Mouse (Mus musculus) small intestine, adult 2 months (tissue): Measurements from ENCODE around the gene Rasgef1a. TPM values are rescaled to one million over a fixed set of nuclear protein-coding genes. Genes with fewer than 3 reads are reported as not detected.

Experiments
- H3K27ac ChIP-seq: fragments of 200-500 bp; 2 replicates; pipeline ENCODE4 v1.5.1; 2012; ENCODE audit warnings: low read depth, low read length, control low read depth, inconsistent platforms; ENCODE audit not compliant: insufficient read depth
- H3K27me3 ChIP-seq: fragments of 200-500 bp; 2 replicates; pipeline ENCODE4 v1.6.1; 2012; ENCODE audit warnings: mild to moderate bottlenecking, moderate library complexity, low read length, inconsistent platforms; ENCODE audit not compliant: control insufficient read depth, insufficient read depth
- H3K36me3 ChIP-seq: fragments of 200-500 bp; 2 replicates; pipeline ENCODE4 v1.6.1; 2012; ENCODE audit warnings: mild to moderate bottlenecking, low read length, control low read depth, inconsistent platforms; ENCODE audit not compliant: control insufficient read depth, insufficient read depth
- H3K4me1 ChIP-seq: fragments of 200-500 bp; 2 replicates; pipeline ENCODE4 v1.6.1; 2012; ENCODE audit warnings: low read length, inconsistent platforms, mixed read lengths; ENCODE audit not compliant: control insufficient read depth, insufficient read depth, insufficient read length
- H3K4me3 ChIP-seq: fragments of 200-500 bp; 2 replicates; pipeline ENCODE4 v1.5.1; 2012; ENCODE audit warnings: low read depth, mild to moderate bottlenecking, control low read depth, inconsistent platforms, low read length, moderate library complexity
- CTCF ChIP-seq: fragments of 200-500 bp; IDR thresholded peaks from 2 replicates; pipeline ENCODE4 v1.5.1; 2012; ENCODE audit warnings: low read depth, mild to moderate bottlenecking, control low read depth, inconsistent platforms, low read length, moderate library complexity, mixed read lengths; ENCODE audit not compliant: insufficient replicate concordance, insufficient read length; ENCODE audit errors: extremely low read depth
- POLR2A ChIP-seq: fragments of 200-500 bp; IDR thresholded peaks from 2 replicates; pipeline ENCODE4 v1.6.1; 2012; ENCODE audit warnings: low read depth, mild to moderate bottlenecking, control low read depth, inconsistent platforms, low read length, moderate library complexity
- WGBS: fragments of 180-500 bp; shearing (Covaris S2); methylation state at CpG from one replicate; pipeline ENCODE4 v1.1.7; 2018; 5-methylcytosine and 5-hydroxymethylcytosine counted together
- polyA plus RNA-seq: library from polyadenylated mRNA; depleted of rRNA; stranded (reverse); fragments of >200 nt; gene quantifications from 2 replicates; pipeline ENCODE4 v1.2.3, GENCODE M21; 2012

Gene Rasgef1a
- polyA plus RNA-seq, 1 experiment: 0.22 TPM

DNA sequence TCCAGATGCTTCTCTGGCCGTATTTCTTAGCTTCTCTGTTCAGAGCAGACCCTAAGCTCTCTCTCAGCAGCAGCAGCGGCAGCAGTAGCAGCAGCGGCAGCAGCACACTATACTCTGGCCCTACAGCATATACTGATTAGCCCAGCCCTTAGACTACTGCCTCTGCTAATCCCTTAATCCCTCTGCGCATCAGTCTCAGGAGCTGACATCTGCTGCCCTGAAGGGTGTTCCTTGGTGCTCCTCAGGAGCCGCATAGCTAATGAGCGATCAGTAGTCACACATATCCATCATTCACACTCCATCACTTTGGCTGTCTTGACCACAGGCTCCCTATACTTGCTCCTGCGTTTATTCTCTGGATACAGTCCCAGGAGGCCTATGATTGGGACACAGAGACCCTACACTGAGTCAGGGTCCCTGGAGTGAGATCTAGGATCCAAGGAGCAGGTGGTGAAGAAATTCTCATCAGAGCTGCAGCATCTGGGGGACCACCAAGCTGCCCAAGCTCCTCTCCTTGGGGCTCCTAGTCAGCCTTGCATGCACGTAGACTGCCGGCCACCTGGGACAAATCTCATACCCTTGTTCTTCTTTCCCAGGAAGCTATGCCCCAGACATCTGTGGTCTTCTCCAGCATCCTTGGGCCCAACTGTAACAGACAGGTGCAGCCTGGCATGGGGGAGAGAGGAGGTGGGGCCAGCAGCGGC lies 68.7 kb downstream of the Rasgef1a start:
- no peak for TF ChIP-seq POLR2A
- TF ChIP-seq CTCF: no peak
- no peaks in the 10 kb centered on the region for H3K27me3 ChIP-seq
- whole genome bisulfite sequencing: 69% methylated on average over 10 of the region's 10 CpGs

DNA sequence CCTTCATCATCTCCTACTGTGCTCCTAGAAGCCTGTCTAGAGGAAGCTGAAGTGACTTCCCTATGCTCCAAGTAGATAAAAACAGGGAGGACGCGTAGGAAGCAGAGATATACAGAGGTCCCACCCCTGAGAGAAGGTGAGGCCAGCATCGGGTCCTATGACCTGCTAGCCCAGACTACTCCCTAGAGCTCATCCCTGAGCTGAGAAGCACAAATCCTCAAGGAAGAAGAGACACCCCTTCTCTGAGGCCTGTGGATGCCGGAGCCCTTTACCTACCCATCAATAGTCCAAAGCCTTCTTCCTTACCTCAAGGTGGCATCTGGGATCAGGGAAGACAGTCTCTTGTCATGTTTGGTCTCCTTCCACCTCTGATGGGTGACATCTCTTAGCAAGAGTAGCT lies 69.5 kb downstream of the Rasgef1a start:
- Histone ChIP-seq H3K4me1 (no peaks in the 10 kb centered on the region), H3K27ac (no peak overlapping the region), H3K27me3 (no peaks in the 10 kb centered on the region), H3K36me3 (no peaks in the 10 kb centered on the region), H3K4me3 (no peak overlapping the region)
- TF ChIP-seq CTCF: no peak
- TF ChIP-seq POLR2A: no peak
- 79% methylated on average over 4 of the region's 4 CpGs for WGBS

More for the DNA sequence above, 68.7 kb downstream of the Rasgef1a start:
- Histone ChIP-seq H3K27ac (no peak overlapping the region), H3K4me1 (no peaks in the 10 kb centered on the region), H3K4me3 (no peak overlapping the region), H3K36me3 (no peaks in the 10 kb centered on the region)

DNA sequence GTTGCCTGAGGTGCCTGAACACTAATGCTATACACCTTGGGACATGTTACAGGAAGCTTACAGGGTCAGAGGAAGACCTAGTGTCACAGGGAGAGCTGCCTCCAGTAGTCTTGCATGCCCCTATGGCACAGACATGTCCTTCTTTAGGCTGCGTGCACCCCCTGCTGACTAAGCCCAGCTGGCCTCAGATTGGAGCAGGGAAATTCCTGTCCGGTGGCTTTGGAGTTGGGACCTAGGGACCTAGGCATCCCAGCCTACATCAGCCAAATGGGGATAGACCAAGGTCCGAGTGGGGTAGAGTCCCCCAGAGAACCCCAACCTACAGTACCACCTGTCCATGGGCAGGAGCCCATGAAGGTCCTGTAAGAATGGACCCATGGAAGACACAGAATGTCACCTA lies 71.1 kb downstream of the Rasgef1a start:
- 68% methylated on average over 3 of the region's 3 CpGs for WGBS
- H3K27ac ChIP-seq: no peak overlapping the region
- no peak for TF ChIP-seq POLR2A
- TF ChIP-seq CTCF: no peak
- no peaks in the 10 kb centered on the region for H3K36me3 ChIP-seq
- no peaks in the 10 kb centered on the region for H3K4me1 ChIP-seq
- H3K27me3 ChIP-seq: no peaks in the 10 kb centered on the region
- H3K4me3 ChIP-seq: no peak overlapping the region

DNA sequence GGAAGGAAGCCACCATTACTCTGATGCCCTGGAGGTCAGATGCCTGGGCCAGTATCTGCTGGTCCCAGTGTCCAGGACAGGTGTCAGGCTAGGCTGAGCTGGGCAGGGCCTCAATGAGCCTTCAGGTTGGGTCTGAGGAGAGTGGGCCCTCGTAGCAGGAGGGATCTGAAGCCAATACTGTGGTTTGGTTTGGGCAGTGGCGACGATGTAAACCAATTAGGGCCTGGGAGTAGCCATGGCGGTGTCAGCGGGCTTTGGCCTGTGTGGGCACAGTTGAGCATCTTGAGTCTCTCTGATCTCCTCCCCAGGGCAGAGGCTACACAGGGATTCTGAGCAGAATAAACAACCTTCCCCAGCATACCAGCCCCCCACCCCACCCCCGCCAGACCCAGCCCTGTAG lies 72.4 kb downstream of the Rasgef1a start:
- WGBS: 71% methylated on average over 6 of the region's 6 CpGs

DNA sequence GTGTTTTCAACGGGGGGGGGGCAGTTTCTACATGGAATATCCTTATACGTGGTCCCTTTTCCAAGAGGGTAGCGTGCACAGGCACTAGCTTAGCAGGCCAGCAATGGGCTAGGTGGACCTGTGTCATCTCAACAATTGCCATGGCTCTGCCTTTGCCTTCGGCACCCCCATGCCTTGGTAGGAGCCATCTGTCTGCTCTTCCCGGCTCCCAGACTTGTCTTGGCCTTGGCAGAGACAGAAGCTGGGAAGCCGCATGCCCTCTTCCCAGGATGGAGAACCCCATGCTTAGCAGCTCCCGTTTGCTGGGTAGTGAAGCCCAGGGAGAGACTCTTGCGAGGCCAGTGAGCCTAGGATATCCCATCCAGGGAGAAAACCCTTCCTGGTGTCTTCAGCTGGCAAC lies 73.4 kb downstream of the Rasgef1a start:
- Histone ChIP-seq H3K4me3 (no peak overlapping the region), H3K4me1 (no peaks in the 10 kb centered on the region), H3K27me3 (no peaks in the 10 kb centered on the region), H3K36me3 (no peaks in the 10 kb centered on the region), H3K27ac (no peak overlapping the region)
- WGBS: 87% methylated on average over 8 of the region's 8 CpGs
- TF ChIP-seq CTCF (no peak), POLR2A (no peak)

More for the DNA sequence above, 72.4 kb downstream of the Rasgef1a start:
- Histone ChIP-seq H3K4me3 (no peak overlapping the region), H3K36me3 (no peaks in the 10 kb centered on the region), H3K27me3 (no peaks in the 10 kb centered on the region), H3K27ac (no peak overlapping the region), H3K4me1 (no peaks in the 10 kb centered on the region)
- TF ChIP-seq POLR2A: no peak

DNA sequence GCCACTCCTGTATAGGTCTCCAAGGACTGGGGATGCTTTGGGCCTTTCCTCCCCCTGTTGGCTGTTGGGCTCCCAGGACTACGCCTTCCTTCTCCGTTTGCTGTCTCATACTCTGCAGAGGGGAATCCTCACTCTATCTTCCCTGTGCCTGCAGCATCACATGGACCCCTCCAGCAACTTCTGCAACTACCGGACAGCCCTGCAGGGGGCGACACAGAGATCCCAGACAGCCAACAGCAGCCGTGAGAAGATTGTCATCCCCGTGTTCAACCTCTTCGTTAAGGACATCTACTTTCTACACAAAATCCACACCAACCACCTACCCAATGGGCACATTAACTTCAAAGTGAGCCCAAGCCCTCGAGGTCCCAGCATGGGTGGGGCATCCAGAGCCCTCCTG lies 76.7 kb downstream of the Rasgef1a start:
- WGBS: 49% methylated on average over 8 of the region's 8 CpGs
- TF ChIP-seq CTCF (peak; percentile 20; the same call in 1 of the 2 replicates), POLR2A (no peak)
- Histone ChIP-seq H3K4me1 (no peaks in the 10 kb centered on the region), H3K4me3 (no peak overlapping the region), H3K27me3 (no peaks in the 10 kb centered on the region), H3K27ac (no peak overlapping the region), H3K36me3 (no peaks in the 10 kb centered on the region)

DNA sequence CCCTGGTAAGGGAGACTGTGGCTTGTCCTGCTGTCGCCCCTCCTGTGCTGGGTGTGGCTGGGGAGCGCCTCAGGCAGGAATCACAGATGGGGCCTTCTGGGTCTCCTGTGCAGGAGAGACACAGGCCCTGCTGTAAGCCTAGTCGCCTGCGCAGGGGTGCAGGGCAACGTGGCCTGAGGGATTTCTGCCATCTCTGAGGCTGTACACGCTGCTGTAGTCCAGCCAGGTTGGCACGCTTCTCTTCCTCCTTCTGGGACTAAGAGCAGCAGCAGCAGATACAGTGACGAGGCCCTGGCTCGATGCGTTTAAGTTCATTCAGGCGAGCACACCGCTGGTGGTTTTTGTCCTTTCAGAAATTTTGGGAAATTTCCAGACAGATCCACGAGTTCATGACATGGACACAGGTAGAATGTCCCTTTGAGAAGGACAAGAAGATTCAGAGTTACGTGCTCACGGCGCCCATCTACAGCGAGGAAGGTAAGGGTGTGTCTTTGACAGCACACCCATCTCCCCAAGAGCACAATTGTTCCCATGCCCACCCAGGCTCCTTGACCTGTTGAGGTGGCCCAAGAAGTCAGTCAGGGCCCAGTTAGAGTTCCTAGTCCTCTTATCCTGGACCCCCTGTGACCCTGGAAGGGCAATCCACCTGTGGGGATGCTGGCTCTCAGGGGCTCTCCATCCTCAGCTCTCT lies 77.7 kb downstream of the Rasgef1a start:
- no peaks in the 10 kb centered on the region for H3K36me3 ChIP-seq
- TF ChIP-seq POLR2A: no peak
- TF ChIP-seq CTCF: no peak
- no peak overlapping the region for H3K4me3 ChIP-seq
- H3K27ac ChIP-seq: no peak overlapping the region
- 78% methylated on average over 17 of the region's 17 CpGs for WGBS
- H3K4me1 ChIP-seq: no peaks in the 10 kb centered on the region
- H3K27me3 ChIP-seq: no peaks in the 10 kb centered on the region

DNA sequence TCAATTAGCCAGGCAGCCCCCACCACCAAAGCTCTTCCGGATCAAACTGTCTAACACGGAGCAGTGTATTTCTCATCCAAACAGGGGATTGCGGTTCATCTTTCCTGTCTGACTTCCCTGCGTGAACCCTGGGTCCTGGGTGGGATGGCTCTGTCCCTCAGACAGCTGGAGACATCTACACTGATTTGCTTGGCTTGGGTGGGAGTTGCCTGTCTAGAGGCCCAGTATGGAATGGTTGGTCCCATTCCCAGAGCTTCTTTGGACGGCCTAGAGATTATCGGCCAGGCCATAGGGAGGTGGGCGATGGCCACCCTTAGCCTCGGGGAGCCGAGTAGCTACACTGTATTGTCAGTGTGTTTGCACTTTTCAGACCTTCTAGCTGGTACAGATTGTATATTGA lies 79.6 kb downstream of the Rasgef1a start:
- H3K27ac ChIP-seq: no peak overlapping the region
- H3K36me3 ChIP-seq: no peaks in the 10 kb centered on the region
- H3K4me1 ChIP-seq: no peaks in the 10 kb centered on the region
- H3K4me3 ChIP-seq: no peak overlapping the region
- 82% methylated on average over 9 of the region's 9 CpGs for WGBS
- H3K27me3 ChIP-seq: no peaks in the 10 kb centered on the region
- TF ChIP-seq POLR2A: no peak
- no peak for TF ChIP-seq CTCF
